Mouse (Mus musculus) erythroblast, embryonic 14.5 days (primary cell): ENCODE data around the gene Methig1. TPM values are rescaled to one million over a fixed set of nuclear protein-coding genes. Genes with fewer than 3 reads are reported as not detected.
"Not testable (repeated sequence)": the region's sequence is repeated elsewhere in the genome, so short reads cannot be mapped to it uniquely, and the experiment has no call there.

ENCODE experiments used
- H3K27me3 ChIP-seq: 2 replicates; pipeline ENCODE4 v1.6.1; 2012; ENCODE audit warnings: inconsistent platforms; ENCODE audit not compliant: control insufficient read depth
- H3K36me3 ChIP-seq: 2 replicates; pipeline ENCODE4 v1.6.1; 2012; ENCODE audit warnings: mild to moderate bottlenecking, inconsistent platforms; ENCODE audit not compliant: control insufficient read depth
- H3K4me1 ChIP-seq: 2 replicates; pipeline ENCODE4 v1.6.1; 2012; ENCODE audit warnings: inconsistent platforms; ENCODE audit not compliant: control insufficient read depth
- H3K4me3 ChIP-seq: replicated peaks from 2 replicates; pipeline ENCODE3; 2012; ENCODE audit warnings: moderate library complexity, mild to moderate bottlenecking, inconsistent platforms
- H3K9me3 ChIP-seq: 2 replicates; pipeline ENCODE4 v1.6.1; 2012; ENCODE audit warnings: low read length, inconsistent platforms, mixed read lengths; ENCODE audit not compliant: control insufficient read depth
- GATA1 ChIP-seq: IDR thresholded peaks from 2 replicates; pipeline ENCODE4 v1.6.1; 2012; ENCODE audit warnings: low read length, inconsistent platforms, mixed read lengths
- TAL1 ChIP-seq: IDR thresholded peaks from 3 replicates; pipeline ENCODE4 v1.6.1; 2012; ENCODE audit warnings: low read length, inconsistent platforms, mixed read lengths
- polyA plus RNA-seq: library from polyadenylated mRNA; stranded (reverse); fragments of >175 nt; gene quantifications from 2 replicates; pipeline ENCODE4 v1.2.3, GENCODE M21; 2012

The Methig1 gene
- not detected in 2 replicates for polyA plus RNA-seq

- H3K27me3 ChIP-seq, result peaks cover 2% of the 10 kb centered on the region; the same call in 1 of the 2 replicates
- H3K4me1 ChIP-seq, result no peaks in the 10 kb centered on the region
- H3K36me3 ChIP-seq, result no peaks in the 10 kb centered on the region
- H3K9me3 ChIP-seq, result no peaks in the 10 kb centered on the region
- no peak for TF ChIP-seq GATA1
- TF ChIP-seq TAL1, result no peak
- H3K4me3 ChIP-seq, result no peak within 1 kb of the TSS
Observed at GRCm38 (mm10) chr15:100352711-100353250, at the start of gene Methig1, which contains the start of gene Mettl7a2. TSS of gene Methig1 (plus strand) at chr15:100353149. TSS of gene Mettl7a2 (plus strand) at chr15:100353200.

- H3K27me3 ChIP-seq, result no peaks in the 10 kb centered on the region
- H3K9me3 ChIP-seq, result no peaks in the 10 kb centered on the region
- peaks cover 66% of the 10 kb centered on the region for H3K4me1 ChIP-seq
- peaks cover 27% of the 10 kb centered on the region for H3K36me3 ChIP-seq
- no peak for TF ChIP-seq TAL1
- TF ChIP-seq GATA1, result no peak
- H3K4me3 ChIP-seq, result peak overlapping the region; percentile 84
Observed at GRCm38 (mm10) chr15:100303428-100304018, 49.4 kb upstream of the Methig1 start.

DNA sequence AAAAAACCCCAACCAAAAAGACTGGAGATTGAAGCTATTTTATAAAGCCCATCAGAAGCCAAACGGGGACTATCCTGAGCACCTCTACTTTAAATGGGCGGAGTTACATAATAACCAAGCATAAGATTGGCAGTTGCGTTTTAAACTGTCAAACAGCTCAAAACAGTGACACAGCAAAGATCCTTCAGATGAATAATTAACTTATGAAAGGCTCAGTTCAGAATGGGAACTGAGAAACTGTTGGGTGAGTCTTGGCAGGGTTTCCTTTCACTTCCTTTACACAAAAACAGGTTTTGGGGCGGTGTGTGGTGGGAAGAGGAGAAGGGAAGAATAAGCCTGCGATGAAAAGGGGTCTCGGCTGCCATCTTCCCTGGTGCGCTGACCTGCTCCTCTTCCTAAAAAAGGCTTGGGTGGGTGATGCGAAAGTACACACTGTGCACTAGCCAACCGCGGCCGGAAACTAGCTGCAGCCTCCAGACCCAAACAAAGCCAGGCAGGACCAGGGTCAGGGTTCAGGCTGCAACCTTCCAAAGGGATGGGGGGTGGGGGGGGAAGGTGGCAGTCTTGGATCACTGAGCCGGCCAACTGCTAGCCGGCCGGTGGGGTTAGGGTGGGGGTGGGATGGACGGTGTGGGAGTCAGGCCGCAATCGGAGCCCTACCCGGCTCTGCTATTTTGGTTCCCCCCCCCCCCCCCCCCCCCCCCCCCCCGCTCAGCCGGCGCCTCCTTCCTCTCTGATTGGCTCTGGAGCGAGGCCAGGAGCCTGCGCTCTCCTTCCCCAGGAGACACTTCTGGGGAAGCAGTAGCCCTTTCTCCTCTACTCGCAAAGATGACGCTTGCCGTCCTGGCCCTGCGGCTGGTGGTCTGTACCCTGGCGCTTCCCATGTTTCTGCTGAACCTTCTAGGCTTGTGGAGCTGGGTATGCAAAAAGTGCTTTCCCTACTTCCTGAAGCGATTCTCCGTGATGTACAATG lies 48.6 kb upstream of the Methig1 start, which contains the start of gene Mettl7a1:
Gene Mettl7a1, plus strand, starts transcription at position 122 of the 973 bp plus-strand sequence.
- peak within 1 kb of the TSS; percentile 84 for H3K4me3 ChIP-seq
- H3K4me1 ChIP-seq, result peaks cover 64% of the 10 kb centered on the region
- H3K9me3 ChIP-seq, result no peaks in the 10 kb centered on the region
- H3K36me3 ChIP-seq, result peaks cover 28% of the 10 kb centered on the region
- H3K27me3 ChIP-seq, result no peaks in the 10 kb centered on the region
- TF ChIP-seq TAL1 (no peak), GATA1 (no peak)

DNA sequence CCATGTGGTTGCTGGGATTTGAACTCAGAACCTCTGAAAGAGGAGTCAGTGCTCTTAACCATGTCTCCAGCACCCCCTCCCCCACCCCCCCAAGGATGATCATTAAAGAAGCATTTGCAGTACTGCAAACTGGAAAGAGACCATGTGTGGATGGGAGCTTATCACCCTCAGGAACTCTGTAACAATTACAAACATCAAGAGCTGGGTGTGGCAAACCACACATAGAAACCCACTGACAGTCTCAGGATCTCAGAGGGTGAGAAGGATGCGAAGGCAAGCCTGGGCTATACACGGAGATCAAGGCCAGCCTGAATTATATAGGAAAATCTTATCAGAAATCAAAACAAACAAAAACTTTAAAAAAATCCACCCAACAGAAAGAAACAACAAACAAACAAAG lies 46.7 kb upstream of the Methig1 start:
- H3K9me3 ChIP-seq, result no peaks in the 10 kb centered on the region
- peaks cover 50% of the 10 kb centered on the region for H3K4me1 ChIP-seq
- peaks cover 36% of the 10 kb centered on the region for H3K36me3 ChIP-seq
- H3K27me3 ChIP-seq, result no peaks in the 10 kb centered on the region
- no peak for TF ChIP-seq TAL1
- TF ChIP-seq GATA1, result no peak
- H3K4me3 ChIP-seq, result peak overlapping the region; percentile 64

- Histone ChIP-seq H3K36me3 (peaks cover 46% of the 10 kb centered on the region), H3K4me1 (peaks cover 52% of the 10 kb centered on the region)
- H3K27me3 ChIP-seq, H3K9me3 ChIP-seq, H3K4me3 ChIP-seq: not testable (repeated sequence)
Observed at GRCm38 (mm10) chr15:100307438-100308096, 45.4 kb upstream of the Methig1 start.

- H3K36me3 ChIP-seq, result peaks cover 48% of the 10 kb centered on the region
- TF ChIP-seq TAL1 (no peak), GATA1 (no peak)
- H3K27me3 ChIP-seq, result no peaks in the 10 kb centered on the region
- H3K9me3 ChIP-seq, result peaks cover 5% of the 10 kb centered on the region; the same call in 1 of the 2 replicates
- H3K4me3 ChIP-seq, result no peak overlapping the region
- H3K4me1 ChIP-seq, result peaks cover 12% of the 10 kb centered on the region
Observed at GRCm38 (mm10) chr15:100312346-100312745, 40.6 kb upstream of the Methig1 start.

DNA sequence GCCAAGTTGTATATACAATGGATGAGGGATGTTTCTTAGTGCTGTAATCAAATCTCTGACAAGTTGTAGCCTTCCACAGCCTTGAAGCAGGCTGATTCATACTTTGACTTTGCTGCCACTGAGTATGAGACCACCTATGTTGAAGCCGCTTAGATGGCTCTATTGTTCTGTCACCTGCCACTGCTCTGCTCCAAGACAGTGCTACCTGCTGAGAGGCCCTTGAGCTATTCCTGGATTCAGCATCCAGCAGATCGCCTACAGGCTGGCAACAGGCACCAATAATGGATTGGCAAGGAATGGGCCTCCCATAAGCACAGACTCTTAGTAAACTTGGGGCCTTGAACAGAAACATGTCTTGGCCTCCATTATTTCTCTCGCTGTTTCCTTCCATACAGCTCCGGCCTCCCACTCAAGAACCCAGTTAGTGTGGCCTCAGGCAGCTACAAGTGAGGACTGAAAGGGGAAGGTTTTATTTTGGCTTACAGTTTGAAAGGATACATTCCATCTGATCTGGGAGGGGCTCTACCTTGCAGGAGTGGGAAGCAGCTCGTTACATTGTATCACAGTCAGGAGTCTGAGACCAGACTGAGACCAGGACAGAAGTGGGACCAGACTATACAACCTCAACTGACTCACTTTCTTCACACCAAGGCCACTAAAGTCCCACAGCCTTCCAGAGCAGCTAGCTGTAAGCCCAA lies 38.4 kb upstream of the Methig1 start:
- Histone ChIP-seq H3K9me3 (peaks cover 5% of the 10 kb centered on the region; the same call in 1 of the 2 replicates), H3K4me3 (no peak overlapping the region), H3K36me3 (peaks cover 40% of the 10 kb centered on the region), H3K27me3 (no peaks in the 10 kb centered on the region), H3K4me1 (peaks cover 4% of the 10 kb centered on the region; the same call in 1 of the 2 replicates)
- no peak for TF ChIP-seq TAL1
- TF ChIP-seq GATA1, result no peak

DNA sequence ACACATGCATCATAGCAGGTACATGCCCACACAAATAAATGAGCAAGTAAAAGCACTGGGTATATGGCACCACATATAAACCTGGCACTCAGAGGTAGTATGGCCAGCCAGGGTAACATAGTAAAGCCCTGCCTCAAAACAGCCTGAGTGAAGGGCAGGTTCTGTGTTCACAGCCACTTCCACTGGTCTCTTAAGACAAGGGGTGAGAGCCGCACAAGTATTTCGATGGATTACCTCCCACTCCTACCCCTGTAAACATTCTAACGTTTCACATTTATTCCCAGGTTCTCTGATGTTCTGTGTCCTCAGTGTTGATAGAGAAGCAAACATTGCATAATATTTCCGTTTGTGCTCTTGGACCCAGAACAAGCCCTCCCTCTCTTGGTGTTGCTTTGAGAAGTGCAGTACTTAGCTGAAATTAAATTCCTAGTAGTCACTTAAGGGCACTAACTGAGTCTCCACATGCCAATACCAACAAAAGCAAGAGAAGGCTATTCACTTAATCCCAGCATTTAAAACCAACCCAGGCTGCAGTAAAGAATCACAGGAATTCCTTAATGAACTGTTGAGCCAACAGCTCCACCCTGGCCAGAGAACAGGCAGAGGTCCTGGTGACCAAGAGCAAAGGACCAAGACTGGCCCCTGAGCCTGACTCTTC lies 34.8 kb upstream of the Methig1 start:
- H3K36me3 ChIP-seq, result peaks cover 16% of the 10 kb centered on the region
- H3K27me3 ChIP-seq, H3K4me3 ChIP-seq, H3K4me1 ChIP-seq, H3K9me3 ChIP-seq: not testable (repeated sequence)
